7 mouse cellular contexts compared by ENCODE assay signal in the genomic region with DNA sequence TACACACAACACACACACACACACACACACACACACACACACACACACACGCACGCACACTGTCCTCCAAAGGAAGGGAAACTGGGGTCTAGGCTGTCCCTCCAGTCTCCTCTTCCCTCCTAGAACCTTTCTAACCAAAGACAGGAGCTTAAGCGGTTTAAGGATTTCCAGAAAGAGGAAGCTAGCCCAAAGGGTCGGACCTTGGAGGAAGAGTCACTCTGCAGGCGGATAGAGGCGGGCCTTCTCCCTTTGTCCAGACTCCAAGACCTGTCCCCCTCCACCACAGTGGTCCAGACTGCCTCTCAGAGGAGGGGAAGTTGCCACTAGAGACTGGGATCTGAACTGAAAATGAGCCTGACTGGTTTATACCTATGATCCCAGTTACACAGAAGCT. TPM values are rescaled to one million over a fixed set of nuclear protein-coding genes. Genes with fewer than 3 reads are reported as not detected.
DNase-seq lines count a peak whose midpoint lies in the region; ATAC-seq and TF ChIP-seq lines count a peak whose summit lies in the region.

No protein-coding gene starts in this region.

- no peak for TF ChIP-seq POLR2A in ES-Bruce4 (IDR thresholded peaks at IDR 0.05; ENCODE audit: insufficient read depth, low read length)

- no peaks in the 10 kb centered on the region for H3K27me3 ChIP-seq in ES-Bruce4 (ENCODE audit: control insufficient read depth, insufficient read depth, low read length, poor library complexity, severe bottlenecking)
- no peaks in the 10 kb centered on the region for H3K27me3 ChIP-seq in heart, embryonic 14.5 days (ENCODE audit: control insufficient read depth, insufficient read depth, low read length)
- H3K27me3 ChIP-seq in liver, embryonic 14.5 days (ENCODE audit: control insufficient read depth, insufficient read depth, low read length): no peaks in the 10 kb centered on the region

- H3K36me3 ChIP-seq in ES-Bruce4 (ENCODE audit: control insufficient read depth, insufficient read depth, low read length, poor library complexity, severe bottlenecking): peaks cover 6% of the 10 kb centered on the region
- H3K36me3 ChIP-seq in heart, embryonic 14.5 days (ENCODE audit: control insufficient read depth, insufficient read depth, low read length): peaks cover 12% of the 10 kb centered on the region
- no peaks in the 10 kb centered on the region for H3K36me3 ChIP-seq in liver, embryonic 14.5 days (replicated peaks; ENCODE audit: control insufficient read depth, insufficient read depth, low read depth)

- peak overlapping the region; percentile 96 for H3K4me2 ChIP-seq in heart, embryonic 14.5 days (ENCODE audit: low read length)
- peak overlapping the region; percentile 6; the same call in 1 of the 2 replicates for H3K4me2 ChIP-seq in liver, embryonic 14.5 days (ENCODE audit: low read depth)

- ATAC-seq in heart, embryonic 14.5 days (ENCODE audit: insufficient number of reproducible peaks, insufficient read depth, low FRiP score, low read depth): no peak
- ATAC-seq in liver, embryonic 14.5 days (ENCODE audit: insufficient read depth): no peak

- H3K9me3 ChIP-seq in ES-Bruce4 (replicated peaks; ENCODE audit: control insufficient read depth, insufficient read depth, low read length, poor library complexity, severe bottlenecking): no peaks in the 10 kb centered on the region
- no peaks in the 10 kb centered on the region for H3K9me3 ChIP-seq in heart, embryonic 14.5 days (ENCODE audit: control insufficient read depth, low read length)
- no peaks in the 10 kb centered on the region for H3K9me3 ChIP-seq in liver, embryonic 14.5 days (ENCODE audit: control insufficient read depth, low read length)

- H3K27ac ChIP-seq in ES-Bruce4 (ENCODE audit: insufficient read depth, low read length): peak overlapping the region; percentile 10; the same call in 1 of the 2 replicates
- H3K27ac ChIP-seq in heart, embryonic 14.5 days (replicated peaks in 1 of 2; ENCODE audit: control insufficient read depth in 1 of 2, insufficient read depth in 1 of 2, low read depth in 2 of 2, low read length in 2 of 2): no peak overlapping the region; a peak in 1 of 4 replicates
- H3K27ac ChIP-seq in liver, embryonic 14.5 days: no peak overlapping the region

- H3K9ac ChIP-seq in ES-Bruce4 (ENCODE audit: low read depth, poor library complexity, severe bottlenecking): no peak overlapping the region
- H3K9ac ChIP-seq in heart, embryonic 14.5 days (ENCODE audit: low read length): peak overlapping the region; percentile 38; the same call in 1 of the 2 replicates
- H3K9ac ChIP-seq in liver, embryonic 14.5 days (replicated peaks): no peak overlapping the region

- TF ChIP-seq CTCF in ES-Bruce4 (IDR thresholded peaks at IDR 0.05; ENCODE audit: low read depth, low read length): no peak
- TF ChIP-seq CTCF in liver, embryonic 14.5 days (IDR thresholded peaks at IDR 0.05; ENCODE audit: low read depth): no peak

- no peak for TF ChIP-seq EP300 in ES-Bruce4 (IDR thresholded peaks at IDR 0.05; ENCODE audit: insufficient read depth, low read depth, low read length)
- no peak for TF ChIP-seq EP300 in liver, embryonic 14.5 days (IDR thresholded peaks at IDR 0.05; ENCODE audit: low read depth)

- H3K4me3 ChIP-seq in ES-Bruce4 (ENCODE audit: low read depth, low read length): peak overlapping the region; percentile 28
- H3K4me3 ChIP-seq in heart, embryonic 14.5 days (ENCODE audit: control insufficient read depth in 1 of 2, insufficient read depth in 1 of 2, low read depth in 1 of 2, low read length in 2 of 2): no peak overlapping the region
- H3K4me3 ChIP-seq in liver, embryonic 14.5 days (ENCODE audit: insufficient read depth in 1 of 2, low read depth in 2 of 2, low read length in 2 of 2): no peak overlapping the region

- WGBS in heart, embryonic 14.5 days: 47% methylated on average over 4 of the region's 6 CpGs
- WGBS in liver, embryonic 14.5 days (ENCODE audit: insufficient replicate concordance): 31% methylated on average over 6 of the region's 6 CpGs

- peaks cover 9% of the 10 kb centered on the region for H3K4me1 ChIP-seq in ES-Bruce4 (ENCODE audit: control insufficient read depth, insufficient read depth, low read length)
- H3K4me1 ChIP-seq in heart, embryonic 14.5 days (ENCODE audit: control insufficient read depth in 2 of 2, insufficient read depth in 2 of 2, low read length in 2 of 2): peaks cover 24 to 36% of the 10 kb centered on the region in 2 experiments
- peaks cover 3 to 21% of the 10 kb centered on the region in 2 experiments for H3K4me1 ChIP-seq in liver, embryonic 14.5 days (replicated peaks; ENCODE audit: control insufficient read depth in 2 of 2, insufficient read depth in 2 of 2, low read length in 1 of 2)

- DNase-seq in 416B (ENCODE audit: low read depth): peak; percentile 62
- DNase-seq in liver, embryonic 14.5 days (ENCODE audit: low read depth in 3 of 3, low spot score in 3 of 3): no peak
- no peak for DNase-seq in cerebellum, adult 11 months
- no peak for DNase-seq in adrenal gland, postnatal 25 days
- DNase-seq in ovary, adult 18-20 months (ENCODE audit: low spot score): no peak

RNA-seq across cellular contexts. Expression of gene S1pr2, which starts 2.9 kb away (rescaled TPM):
- polyA plus RNA-seq in ES-Bruce4 (2011; ENCODE audit: insufficient read depth, insufficient read length, low read depth, missing spikeins): 14.1 and 19.9 TPM in 2 replicates
- 20.1 and 21.5 TPM in 2 replicates for polyA plus RNA-seq in heart, embryonic 14.5 days (2014; fragmentation: Nextera tagmentation; extraction: Ambion mirVana)
- polyA plus RNA-seq in liver, embryonic 14.5 days (2012; rRNA removed): 1.2 and 1.3 TPM in 2 replicates
- polyA plus RNA-seq in liver, embryonic 14.5 days (2014; fragmentation: Nextera tagmentation; extraction: Ambion mirVana): 2.3 and 3.0 TPM in 2 replicates
- 16.2 and 16.9 TPM in 2 replicates for total RNA-seq in adrenal gland, postnatal 25 days (2021)

RNA-seq across cellular contexts. Expression of gene Dnmt1, which starts 14.0 kb away (rescaled TPM):
- polyA plus RNA-seq in ES-Bruce4 (2011; ENCODE audit: insufficient read depth, insufficient read length, low read depth, missing spikeins): 115 and 120 TPM in 2 replicates
- polyA plus RNA-seq in heart, embryonic 14.5 days (2014; fragmentation: Nextera tagmentation; extraction: Ambion mirVana): 35.2 and 39.4 TPM in 2 replicates
- polyA plus RNA-seq in liver, embryonic 14.5 days (2012; rRNA removed): 47.6 and 55.9 TPM in 2 replicates
- polyA plus RNA-seq in liver, embryonic 14.5 days (2014; fragmentation: Nextera tagmentation; extraction: Ambion mirVana): 43.1 and 48.6 TPM in 2 replicates
- 61.3 and 68.1 TPM in 2 replicates for total RNA-seq in adrenal gland, postnatal 25 days (2021)

RNA-seq across cellular contexts. Expression of gene Mrpl4, which starts 28.9 kb away (rescaled TPM):
- polyA plus RNA-seq in ES-Bruce4 (2011; ENCODE audit: insufficient read depth, insufficient read length, low read depth, missing spikeins): 45.1 and 50.9 TPM in 2 replicates
- 151 and 160 TPM in 2 replicates for polyA plus RNA-seq in heart, embryonic 14.5 days (2014; fragmentation: Nextera tagmentation; extraction: Ambion mirVana)
- 36.5 and 36.7 TPM in 2 replicates for polyA plus RNA-seq in liver, embryonic 14.5 days (2012; rRNA removed)
- 61.3 and 67.7 TPM in 2 replicates for polyA plus RNA-seq in liver, embryonic 14.5 days (2014; fragmentation: Nextera tagmentation; extraction: Ambion mirVana)
- 113 and 122 TPM in 2 replicates for total RNA-seq in adrenal gland, postnatal 25 days (2021)

RNA-seq across cellular contexts. Expression of gene Icam1, which starts 42.1 kb away (rescaled TPM):
- polyA plus RNA-seq in ES-Bruce4 (2011; ENCODE audit: insufficient read depth, insufficient read length, low read depth, missing spikeins): 24.9 and 25.7 TPM in 2 replicates
- 13.9 and 14.4 TPM in 2 replicates for polyA plus RNA-seq in heart, embryonic 14.5 days (2014; fragmentation: Nextera tagmentation; extraction: Ambion mirVana)
- polyA plus RNA-seq in liver, embryonic 14.5 days (2012; rRNA removed): 5.4 and 6.9 TPM in 2 replicates
- 7.9 and 9.1 TPM in 2 replicates for polyA plus RNA-seq in liver, embryonic 14.5 days (2014; fragmentation: Nextera tagmentation; extraction: Ambion mirVana)
- total RNA-seq in adrenal gland, postnatal 25 days (2021): 6.5 and 8.9 TPM in 2 replicates

RNA-seq across cellular contexts. Expression of gene Icam4, which starts 55.5 kb away (rescaled TPM):
- polyA plus RNA-seq in ES-Bruce4 (2011; ENCODE audit: insufficient read depth, insufficient read length, low read depth, missing spikeins): 1.3 TPM in 1 of 2 replicates, not detected in the other
- 1.3 and 1.9 TPM in 2 replicates for polyA plus RNA-seq in heart, embryonic 14.5 days (2014; fragmentation: Nextera tagmentation; extraction: Ambion mirVana)
- polyA plus RNA-seq in liver, embryonic 14.5 days (2012; rRNA removed): 61.8 and 64.1 TPM in 2 replicates
- polyA plus RNA-seq in liver, embryonic 14.5 days (2014; fragmentation: Nextera tagmentation; extraction: Ambion mirVana): 204 and 223 TPM in 2 replicates
- total RNA-seq in adrenal gland, postnatal 25 days (2021): 1.6 and 1.9 TPM in 2 replicates
